Mouse (Mus musculus) urinary bladder, adult 18-20 months (tissue): ENCODE measurements around the gene Ccz1.

Source experiments
- DNase-seq, 2 experiments: peaks; one replicate each; pipeline ENCODE4 v3.0.0; 2022; ENCODE audit warnings: low spot score in 2 of 2, mixed read lengths in 2 of 2

The Ccz1 gene

DNA sequence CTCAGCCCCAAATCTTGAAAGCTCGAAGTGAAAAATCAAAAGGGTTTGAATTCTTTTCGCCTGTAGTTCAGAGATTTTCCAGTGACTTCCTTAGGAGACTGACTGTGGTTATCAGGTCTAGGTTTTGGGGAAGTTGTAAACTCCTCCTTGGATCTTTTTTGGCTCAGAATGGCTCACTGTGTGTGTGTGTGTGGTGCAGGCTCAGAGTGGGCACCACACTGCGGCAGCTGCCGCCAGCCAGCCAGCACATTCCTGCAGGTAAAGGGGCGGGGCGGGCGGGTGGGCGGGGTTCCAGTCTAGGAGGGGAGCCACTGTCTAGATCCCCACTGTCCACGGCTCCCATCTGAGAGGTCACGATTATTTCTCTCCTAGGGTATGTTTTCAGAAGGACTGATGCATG, 73.1 kb downstream of the Ccz1 start:
- DNase-seq, result no peak
